Comparison of ENCODE assay signal across 15 mouse cellular contexts in genomic region chr12:83741722-83742121, GRCm38 (mm10).
"Had no signal": no experiment of that assay in that cellular context is flagged by ENCODE, and none has a peak within 500 bp of the region (broad histone marks: within the 10 kb centered on the region; RNA-seq: fewer than 3 reads in every experiment).

No protein-coding gene starts in this region.

- DNase-seq: retina, postnatal 1 day; right cerebral cortex, postnatal 25 days; right cerebral cortex, postnatal 4 days; spleen, adult 18-20 months; thymus, adult 18-20 months; thymus, adult 2 months; thymus, postnatal 14 days; thymus, postnatal 25 days; thymus, postnatal 36 days; thymus, postnatal 4 days had no signal

- H3K27ac ChIP-seq: neural tube, embryonic 12.5 days; neural tube, embryonic 13.5 days; neural tube, embryonic 15.5 days; stomach, embryonic 15.5 days; stomach, postnatal 0 days had no signal

- H3K36me3 ChIP-seq: stomach, embryonic 15.5 days had no signal

- H3K9ac ChIP-seq: neural tube, embryonic 12.5 days; neural tube, embryonic 13.5 days; neural tube, embryonic 15.5 days; stomach, embryonic 15.5 days had no signal

- H3K27me3 ChIP-seq: neural tube, embryonic 12.5 days; neural tube, embryonic 13.5 days; neural tube, embryonic 15.5 days; stomach, embryonic 15.5 days had no signal

- H3K9me3 ChIP-seq: neural tube, embryonic 12.5 days; neural tube, embryonic 13.5 days; neural tube, embryonic 15.5 days; stomach, embryonic 15.5 days had no signal

- H3K4me3 ChIP-seq: neural tube, embryonic 12.5 days; neural tube, embryonic 13.5 days; neural tube, embryonic 15.5 days; stomach, embryonic 15.5 days had no signal

- H3K4me2 ChIP-seq: neural tube, embryonic 12.5 days; neural tube, embryonic 13.5 days; neural tube, embryonic 15.5 days; stomach, embryonic 15.5 days had no signal
